Mouse (Mus musculus): ENCODE results near the gene Lamc3.

The Lamc3 gene

GRCm38 (mm10) chr2:31887030-31887429, at the start of gene Lamc3:
TSS of gene Lamc3 (plus strand) at chr2:31887291.
- peak in 1 of 2 experiments; percentile 26 for DNase-seq

- DNase-seq: no peak
Observed at GRCm38 (mm10) chr2:31838868-31839267, 48.2 kb upstream of the Lamc3 start.

- no peak for DNase-seq
Observed at GRCm38 (mm10) chr2:31844729-31845136, 42.4 kb upstream of the Lamc3 start.

GRCm38 (mm10) chr2:31845512-31845895, 41.6 kb upstream of the Lamc3 start:
- DNase-seq: no peak

- peak; percentile 40 to 50 for DNase-seq
Observed at GRCm38 (mm10) chr2:31845896-31846691, 41.0 kb upstream of the Lamc3 start, which contains the start of gene Fibcd1. TSS of gene Fibcd1 (minus strand) at chr2:31846005.

GRCm38 (mm10) chr2:31846692-31847660, 40.1 kb upstream of the Lamc3 start:
- peak in 1 of 2 experiments; percentile 47 for DNase-seq

GRCm38 (mm10) chr2:31847908-31848307, 39.2 kb upstream of the Lamc3 start:
- peak; percentile 53 to 74 for DNase-seq

GRCm38 (mm10) chr2:31850141-31850540, 37.0 kb upstream of the Lamc3 start:
- DNase-seq: no peak

- DNase-seq: no peak
Observed at GRCm38 (mm10) chr2:31855991-31856390, 31.1 kb upstream of the Lamc3 start.

GRCm38 (mm10) chr2:31857180-31857579, 29.9 kb upstream of the Lamc3 start:
- DNase-seq: peak in 1 of 2 experiments; percentile 56

GRCm38 (mm10) chr2:31858500-31858899, 28.6 kb upstream of the Lamc3 start:
- peak in 1 of 2 experiments; percentile 21 for DNase-seq

- no peak for DNase-seq
Observed at GRCm38 (mm10) chr2:31862919-31863318, 24.2 kb upstream of the Lamc3 start.

- no peak for DNase-seq
Observed at GRCm38 (mm10) chr2:31863766-31864165, 23.3 kb upstream of the Lamc3 start.

GRCm38 (mm10) chr2:31864891-31865290, 22.2 kb upstream of the Lamc3 start:
- DNase-seq: no peak

- no peak for DNase-seq
Observed at GRCm38 (mm10) chr2:31865322-31865721, 21.8 kb upstream of the Lamc3 start.

- no peak for DNase-seq
Observed at GRCm38 (mm10) chr2:31865794-31866193, 21.3 kb upstream of the Lamc3 start.

- DNase-seq: no peak
Observed at GRCm38 (mm10) chr2:31867773-31868537, 19.1 kb upstream of the Lamc3 start.

GRCm38 (mm10) chr2:31868538-31869164, 18.4 kb upstream of the Lamc3 start:
- DNase-seq: no peak

- no peak for DNase-seq
Observed at GRCm38 (mm10) chr2:31869692-31870091, 17.4 kb upstream of the Lamc3 start.

- DNase-seq: no peak
Observed at GRCm38 (mm10) chr2:31870683-31871082, 16.4 kb upstream of the Lamc3 start.

- DNase-seq: no peak
Observed at GRCm38 (mm10) chr2:31874290-31874855, 12.7 kb upstream of the Lamc3 start.

- no peak for DNase-seq
Observed at GRCm38 (mm10) chr2:31876446-31876845, 10.6 kb upstream of the Lamc3 start.
